Mouse (Mus musculus) forebrain, embryonic 14.5 days (tissue): ENCODE results near the gene Tcf12. TPM values are rescaled to one million over a fixed set of nuclear protein-coding genes. Genes with fewer than 3 reads are reported as not detected.

ENCODE experiments used
- ATAC-seq: fragments of 200-750 bp; cut with Nextera tagmentation; 2 replicates; pipeline ENCODE4 v1.8.0; 2017; ENCODE audit warnings: mild to moderate bottlenecking, moderate library complexity
- DNase-seq: peaks from one replicate; pipeline ENCODE4 v3.0.0-alpha.2; 2015; ENCODE audit warnings: low spot score
- H3K27ac ChIP-seq: fragments of 300-500 bp; sonication (generic); 2 replicates; pipeline ENCODE4 v1.5.1; 2014; ENCODE audit warnings: low read depth, mild to moderate bottlenecking, control low read depth, low read length, moderate library complexity
- H3K27me3 ChIP-seq: fragments of 300-500 bp; sonication (generic); replicated peaks from 2 replicates; pipeline ENCODE4 v1.6.1; 2014; ENCODE audit warnings: low read length, control low read depth, mixed read lengths; ENCODE audit not compliant: control insufficient read depth, insufficient read depth
- H3K36me3 ChIP-seq: fragments of 300-500 bp; sonication (generic); 2 replicates; pipeline ENCODE4 v1.6.1; 2014; ENCODE audit warnings: low read length, control low read depth; ENCODE audit not compliant: control insufficient read depth, insufficient read depth
- H3K4me1 ChIP-seq: fragments of 300-500 bp; sonication (generic); 2 replicates; pipeline ENCODE4 v1.6.1; 2014; ENCODE audit warnings: antibody characterized with exemption, low read length, control low read depth; ENCODE audit not compliant: control insufficient read depth, insufficient read depth
- H3K4me2 ChIP-seq: fragments of 300-500 bp; sonication (generic); 2 replicates; pipeline ENCODE4 v1.6.1; 2014; ENCODE audit warnings: mild to moderate bottlenecking, control low read depth, low read length
- H3K4me3 ChIP-seq: fragments of 300-500 bp; sonication (generic); 2 replicates; pipeline ENCODE4 v1.5.1; 2014; ENCODE audit warnings: low read depth, low read length, control low read depth
- H3K9ac ChIP-seq: fragments of 300-500 bp; sonication (generic); 2 replicates; pipeline ENCODE4 v1.6.1; 2014; ENCODE audit warnings: mild to moderate bottlenecking, low read length, control low read depth, moderate library complexity
- H3K9me3 ChIP-seq: fragments of 300-500 bp; sonication (generic); replicated peaks from 2 replicates; pipeline ENCODE4 v1.6.1; 2016; ENCODE audit warnings: low read length, control low read depth, mixed read lengths; ENCODE audit not compliant: control insufficient read depth
- WGBS: fragments of 180-500 bp; shearing (Covaris S2); extraction: QIAGEN DNeasy Blood & Tissue Kit; methylation state at CpG from one replicate; pipeline ENCODE4 v1.1.7; 2014; 5-methylcytosine and 5-hydroxymethylcytosine counted together
- microRNA-seq: library from miRNA; unstranded; fragments of <30 nt; microRNA quantifications from one replicate; pipeline ENCODE4, GENCODE M21; 2016
- polyA plus RNA-seq: library from polyadenylated mRNA; unstranded; fragments of >200 nt; fragmentation: Nextera tagmentation; extraction: Ambion mirVana; gene quantifications from 2 replicates; pipeline ENCODE4 v1.2.1, GENCODE M21; 2014

Tcf12 gene
- polyA plus RNA-seq, 1 experiment from 2014 or later = 68.1 TPM

GRCm38 (mm10) chr9:71799598-71799997 lies 312.1 kb downstream of the Tcf12 start:
- Histone ChIP-seq H3K36me3 (no peaks in the 10 kb centered on the region), H3K9me3 (no peaks in the 10 kb centered on the region), H3K4me1 (no peaks in the 10 kb centered on the region), H3K4me2 (no peak overlapping the region), H3K27ac (no peak overlapping the region), H3K4me3 (no peak overlapping the region), H3K27me3 (no peaks in the 10 kb centered on the region), H3K9ac (no peak overlapping the region)
- no peak for ATAC-seq
- WGBS = 85% methylated on average over 5 of the region's 5 CpGs
- DNase-seq = no peak

GRCm38 (mm10) chr9:71798176-71798575 lies 313.5 kb downstream of the Tcf12 start:
- Histone ChIP-seq H3K27me3 (no peaks in the 10 kb centered on the region), H3K9me3 (no peaks in the 10 kb centered on the region), H3K36me3 (no peaks in the 10 kb centered on the region), H3K27ac (no peak overlapping the region), H3K4me1 (no peaks in the 10 kb centered on the region), H3K4me3 (no peak overlapping the region), H3K9ac (no peak overlapping the region), H3K4me2 (no peak overlapping the region)
- WGBS = 57% methylated on average over 5 of the region's 5 CpGs
- DNase-seq = no peak
- ATAC-seq = no peak

Small RNA genes lying within 50 kb of the gene (microRNA-seq; reads per million reads assigned to microRNA genes)
- gene Gm27450 = not detected

Other genes starting within 250 kb of the Tcf12 start
- 38.7 and 41.6 TPM in 2 replicates for gene Zfp280d, start 163.0 kb upstream of the Tcf12 start, polyA plus RNA-seq